Mouse (Mus musculus) R1 (cell line): ENCODE results near the gene Akt2.

Experiments used
- DNase-seq: peaks from one replicate; pipeline ENCODE4 v3.0.0-alpha.2; 2018; ENCODE audit warnings: low read depth, low spot score

Akt2 gene

DNA sequence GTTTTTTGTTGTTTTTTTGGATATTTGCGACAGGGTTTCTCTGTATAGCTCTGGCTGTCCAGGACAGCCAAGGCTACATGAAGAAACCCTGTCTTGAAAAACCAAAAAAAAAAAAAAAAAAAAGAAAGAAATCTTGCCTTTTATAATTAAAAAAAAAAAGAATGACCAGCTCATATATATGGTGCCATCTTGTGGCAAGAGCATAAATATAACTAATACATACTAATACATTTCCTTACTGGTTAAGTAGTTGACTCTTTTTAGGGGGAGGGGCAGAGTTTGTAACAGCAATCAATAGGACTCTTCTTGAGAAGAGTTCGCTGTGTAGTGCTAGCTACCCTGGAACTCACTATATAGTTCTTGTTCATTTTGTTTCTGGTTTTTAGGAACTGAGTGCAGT is 3.6 kb upstream of the Akt2 start:
- peak; percentile 25 for DNase-seq

DNA sequence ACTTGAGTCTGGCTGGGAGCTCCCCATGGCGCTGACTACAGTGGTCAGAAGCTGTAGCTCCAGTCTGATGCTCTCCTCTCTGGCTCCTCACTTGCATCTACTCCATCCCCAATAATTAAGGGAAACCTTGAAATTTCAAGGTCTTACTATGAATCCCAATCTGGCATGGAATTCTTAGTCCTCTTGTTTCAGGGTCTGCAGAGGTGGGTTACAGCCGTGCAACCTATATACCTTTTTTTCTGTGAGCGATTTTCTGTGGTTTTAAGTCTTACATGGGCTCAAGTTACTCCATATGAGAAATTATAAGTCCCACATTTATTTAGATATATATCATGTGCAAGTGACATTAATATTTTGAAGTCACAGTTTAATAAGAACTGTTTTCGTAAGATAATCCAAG is 1.3 kb upstream of the Akt2 start:
- no peak for DNase-seq

DNA sequence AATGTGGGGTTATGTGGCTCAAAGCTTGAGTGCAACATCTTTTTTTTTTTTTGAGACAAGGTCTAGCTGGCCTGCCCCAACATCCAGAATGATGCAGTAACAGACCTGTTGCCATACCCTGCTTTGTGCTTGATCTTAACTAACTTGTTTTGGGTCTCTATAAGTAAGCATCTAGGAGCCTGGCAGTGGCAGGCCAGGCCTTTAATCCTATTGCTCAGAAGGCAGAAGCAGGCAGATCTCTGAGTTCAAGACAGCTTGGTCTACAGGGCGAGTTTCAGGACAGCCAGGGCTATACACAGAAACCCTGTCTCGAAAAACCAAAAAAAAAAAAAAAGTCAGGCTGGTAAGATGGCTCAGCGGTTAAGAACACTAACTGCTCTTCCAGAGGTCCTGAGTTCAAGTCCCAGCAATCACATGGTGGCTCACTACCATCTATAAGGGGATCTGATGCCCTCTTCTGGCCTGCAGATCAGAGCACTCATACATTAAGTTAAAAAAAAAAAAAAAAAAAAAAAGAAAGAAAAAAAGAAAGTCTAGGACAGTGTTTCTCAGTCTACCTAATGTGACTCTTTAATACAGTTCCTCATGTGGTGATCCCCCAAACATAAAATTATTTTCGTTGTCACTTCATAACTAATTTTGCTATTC is 662 bp upstream of the Akt2 start:
- peak; percentile 44 for DNase-seq

DNA sequence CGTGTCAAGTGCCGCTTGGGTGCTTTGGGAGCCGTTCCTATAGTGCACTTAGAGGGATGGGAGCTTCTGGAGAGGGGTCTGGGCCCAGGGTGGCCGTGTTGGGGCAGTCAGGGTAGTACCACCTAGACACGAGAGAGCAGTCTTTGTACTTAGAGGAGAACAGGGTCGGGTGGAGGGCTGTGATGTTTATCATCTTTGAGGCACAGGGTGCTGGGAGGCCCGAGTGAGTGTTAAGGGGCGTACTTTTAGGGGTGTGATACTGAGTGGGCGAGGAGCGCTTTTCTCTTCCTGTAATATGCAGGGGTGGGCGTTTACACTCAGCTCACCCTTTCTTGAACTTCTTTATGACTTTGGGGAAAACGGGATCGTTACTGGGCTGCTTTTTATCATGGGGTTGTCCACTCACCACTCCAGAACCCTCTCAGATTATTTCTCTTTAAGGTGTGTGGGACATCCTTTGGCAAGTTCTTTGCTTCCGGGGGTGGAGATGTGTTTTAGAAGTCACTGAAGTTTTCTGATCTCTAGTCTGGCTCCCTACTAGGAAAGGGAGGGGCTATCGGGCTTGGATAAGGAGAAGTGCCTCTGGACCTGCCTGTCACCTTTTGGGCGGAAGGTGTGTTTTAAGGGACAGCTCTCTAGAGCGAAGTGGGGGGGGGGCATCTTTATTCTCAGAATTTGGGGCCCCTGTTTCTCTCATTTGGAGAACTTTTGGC is 1.0 kb downstream of the Akt2 start:
- peak; percentile 77 for DNase-seq

DNA sequence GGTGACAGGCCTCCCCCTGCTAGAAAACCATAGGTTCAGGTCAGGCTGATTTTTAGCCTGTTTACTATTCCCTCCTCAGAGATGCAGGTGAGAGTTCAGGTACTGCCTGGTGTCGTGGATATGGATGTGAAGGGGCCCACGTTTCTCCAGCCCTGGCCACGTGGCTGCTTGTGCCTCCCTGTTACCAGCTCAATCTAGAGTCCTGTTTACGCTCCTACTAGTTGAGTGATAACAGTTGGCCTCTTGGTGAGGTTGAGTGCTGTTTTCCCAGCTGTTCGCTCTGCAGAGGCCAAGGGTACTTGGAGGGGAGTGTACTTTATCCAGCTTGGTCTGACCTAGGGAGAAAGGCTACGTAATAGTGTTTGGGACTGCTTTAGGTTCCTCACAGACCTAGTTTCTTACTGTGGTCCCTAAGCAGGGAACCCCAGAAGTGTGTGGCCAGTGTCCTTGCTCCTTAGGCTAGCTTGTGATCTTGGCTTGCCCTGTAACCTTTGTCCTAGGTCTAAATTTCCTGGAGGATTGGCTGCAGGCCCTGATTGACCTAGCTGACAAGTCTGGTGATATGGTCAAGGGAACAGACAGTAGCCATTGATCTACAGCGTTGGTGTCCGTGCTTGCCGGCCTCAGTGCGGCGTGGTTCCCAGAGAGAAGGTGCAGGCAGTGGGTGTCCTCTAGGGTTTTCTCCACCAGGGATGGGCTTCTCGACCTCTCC is 1.7 kb downstream of the Akt2 start:
- DNase-seq = no peak

DNA sequence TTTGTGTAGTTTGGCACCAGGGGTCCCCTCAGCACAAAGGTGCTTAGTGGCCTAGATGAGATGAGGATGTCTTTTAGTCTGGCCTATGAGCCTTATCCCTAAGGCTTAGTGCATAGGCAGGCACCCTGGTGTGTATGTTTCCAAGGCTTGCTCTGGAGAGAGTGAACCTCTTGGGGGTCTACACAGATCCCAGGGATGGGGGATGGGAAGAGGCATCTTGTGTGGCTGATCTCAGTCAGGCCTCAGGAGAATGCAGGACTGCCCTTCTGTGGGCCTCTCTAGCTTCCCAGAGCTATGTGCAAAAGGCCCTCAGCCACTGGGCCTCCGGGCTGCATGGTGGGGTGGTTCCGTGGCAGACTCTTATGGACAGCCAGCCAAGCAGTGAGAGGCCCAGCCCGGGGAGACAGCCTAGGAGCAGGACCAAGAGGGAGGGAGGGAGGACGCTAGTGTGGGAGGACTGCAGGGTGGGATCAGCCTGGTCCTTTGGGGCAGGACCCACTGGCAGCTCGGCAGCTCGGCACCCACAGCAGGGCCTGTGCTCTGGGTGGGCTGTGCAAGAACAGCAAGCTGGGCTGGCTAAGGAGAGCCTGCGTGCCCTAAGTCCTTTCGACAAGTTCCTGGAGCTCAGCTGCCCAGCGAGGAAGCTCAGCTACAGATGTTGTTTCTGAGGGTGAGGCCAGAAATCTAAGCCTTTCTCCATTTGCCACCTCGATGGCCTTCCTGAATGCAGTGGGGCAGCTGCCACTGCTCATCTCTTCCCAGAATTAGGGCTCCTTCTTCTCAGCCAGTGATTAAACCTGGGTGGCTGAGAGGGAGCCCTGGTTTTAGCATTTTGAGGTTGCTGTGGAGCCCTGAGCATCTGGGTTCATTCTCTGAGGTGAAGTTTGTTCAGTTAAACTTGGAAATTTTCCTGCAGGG is 5.5 kb downstream of the Akt2 start:
- no peak for DNase-seq

DNA sequence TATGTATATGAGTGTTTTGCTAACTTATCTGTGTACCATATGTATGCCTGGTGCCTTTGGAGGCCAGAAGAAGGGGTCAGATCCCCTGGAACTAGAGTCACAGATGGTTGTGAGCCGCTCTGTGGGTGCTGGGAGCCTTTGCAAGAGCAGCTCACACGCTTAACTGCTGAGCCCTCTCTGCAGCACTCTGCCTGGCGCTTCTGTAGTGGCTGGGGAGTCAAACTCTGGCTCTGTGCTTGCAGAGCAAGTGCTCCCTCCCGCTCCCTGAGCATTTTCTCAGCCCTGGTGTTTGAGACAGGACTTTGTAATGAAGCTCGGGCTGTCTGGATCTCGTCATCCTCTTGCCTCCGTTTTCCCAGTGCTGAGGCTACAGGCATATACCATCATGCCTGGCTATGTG is 6.7 kb downstream of the Akt2 start:
- DNase-seq = no peak

DNA sequence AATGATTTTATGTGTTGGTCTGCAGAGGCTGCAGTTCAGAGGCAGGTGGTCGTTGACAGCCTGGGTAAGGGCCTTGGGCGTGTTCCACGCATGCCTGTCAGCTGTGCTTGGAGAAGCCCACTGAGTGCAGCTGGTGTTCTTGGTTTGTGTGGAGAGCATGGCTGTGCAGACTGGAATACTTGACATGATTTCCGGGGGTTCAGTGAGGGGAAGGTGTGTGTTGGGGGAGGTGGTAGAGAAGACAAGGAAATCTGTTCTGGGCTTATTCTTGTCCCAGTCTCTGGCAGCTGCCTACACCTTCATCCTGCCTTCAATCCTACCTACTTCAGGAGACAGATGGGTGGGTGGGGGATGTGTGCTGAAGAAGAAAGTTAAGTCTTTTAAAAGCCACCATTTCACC is 10.3 kb downstream of the Akt2 start:
- DNase-seq = no peak

DNA sequence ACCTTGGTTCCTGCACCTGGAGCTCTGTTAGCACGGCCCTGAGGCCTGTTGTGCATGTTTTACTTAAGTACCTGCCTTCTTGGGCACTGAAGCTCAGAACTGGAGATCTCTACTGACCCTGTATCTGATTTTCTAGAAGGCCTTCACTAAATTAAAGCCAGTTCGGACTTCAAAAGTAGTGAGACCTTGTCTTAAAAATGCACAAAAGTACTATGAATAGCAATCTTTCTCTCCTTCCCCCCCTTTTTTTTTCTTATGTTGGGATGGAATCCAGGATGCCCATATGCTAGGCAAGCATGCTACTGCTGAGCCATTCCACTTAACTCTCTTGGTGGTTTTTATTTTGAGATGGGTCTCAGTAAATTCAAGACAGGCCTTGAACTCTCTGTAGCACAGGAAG is 10.8 kb downstream of the Akt2 start:
- no peak for DNase-seq

DNA sequence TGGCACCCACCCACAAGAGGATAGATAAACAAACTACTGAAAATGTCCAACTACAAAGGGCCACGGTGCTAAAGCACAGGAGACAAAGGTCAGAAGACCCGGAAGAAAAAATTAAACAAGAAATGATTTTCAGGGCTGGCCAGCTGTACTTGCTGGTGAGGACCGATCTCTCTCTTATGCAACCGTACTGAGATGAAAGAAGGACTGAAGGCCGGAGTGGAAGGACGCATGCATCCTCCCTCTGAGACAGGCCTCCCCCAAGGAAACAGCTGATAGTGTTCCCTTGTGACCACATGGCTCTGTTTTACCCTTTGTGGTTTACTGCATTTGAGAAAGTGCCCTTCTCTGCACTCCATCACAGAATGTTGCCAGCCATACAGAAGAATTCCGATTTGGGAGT is 11.5 kb downstream of the Akt2 start:
- DNase-seq = no peak

DNA sequence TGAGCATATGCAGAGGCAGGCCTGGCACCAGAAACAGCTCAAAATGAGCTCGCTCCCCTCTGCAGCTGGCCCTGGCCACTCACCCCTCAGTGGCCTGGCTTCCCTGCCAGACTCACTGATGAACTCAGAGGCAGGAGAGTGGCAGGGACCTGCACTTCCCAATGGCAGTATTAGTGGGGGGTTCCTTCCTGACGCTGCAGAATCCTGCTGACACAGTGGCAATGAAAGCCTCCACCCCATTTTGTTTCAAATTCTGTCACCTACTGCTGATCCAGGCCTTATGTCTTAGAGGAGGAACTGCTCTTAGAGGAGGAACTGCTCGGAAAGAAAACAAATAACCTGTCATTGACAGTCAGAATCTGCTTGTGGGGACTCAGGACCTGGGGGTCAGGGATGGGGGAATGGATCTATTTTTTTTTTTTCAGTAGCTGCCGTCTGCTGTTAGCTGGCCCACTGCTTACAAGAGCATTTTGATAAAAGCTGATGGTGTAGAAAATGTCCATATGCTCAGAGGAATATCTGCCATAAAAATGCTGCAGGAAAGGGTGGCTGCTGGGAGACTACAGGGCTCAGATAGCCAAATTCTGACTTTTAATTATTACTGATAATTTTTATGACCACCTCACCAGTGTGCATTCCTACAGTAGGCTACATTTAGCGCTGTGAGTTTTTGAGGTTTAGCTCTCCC is 13.5 kb downstream of the Akt2 start:
- no peak for DNase-seq

DNA sequence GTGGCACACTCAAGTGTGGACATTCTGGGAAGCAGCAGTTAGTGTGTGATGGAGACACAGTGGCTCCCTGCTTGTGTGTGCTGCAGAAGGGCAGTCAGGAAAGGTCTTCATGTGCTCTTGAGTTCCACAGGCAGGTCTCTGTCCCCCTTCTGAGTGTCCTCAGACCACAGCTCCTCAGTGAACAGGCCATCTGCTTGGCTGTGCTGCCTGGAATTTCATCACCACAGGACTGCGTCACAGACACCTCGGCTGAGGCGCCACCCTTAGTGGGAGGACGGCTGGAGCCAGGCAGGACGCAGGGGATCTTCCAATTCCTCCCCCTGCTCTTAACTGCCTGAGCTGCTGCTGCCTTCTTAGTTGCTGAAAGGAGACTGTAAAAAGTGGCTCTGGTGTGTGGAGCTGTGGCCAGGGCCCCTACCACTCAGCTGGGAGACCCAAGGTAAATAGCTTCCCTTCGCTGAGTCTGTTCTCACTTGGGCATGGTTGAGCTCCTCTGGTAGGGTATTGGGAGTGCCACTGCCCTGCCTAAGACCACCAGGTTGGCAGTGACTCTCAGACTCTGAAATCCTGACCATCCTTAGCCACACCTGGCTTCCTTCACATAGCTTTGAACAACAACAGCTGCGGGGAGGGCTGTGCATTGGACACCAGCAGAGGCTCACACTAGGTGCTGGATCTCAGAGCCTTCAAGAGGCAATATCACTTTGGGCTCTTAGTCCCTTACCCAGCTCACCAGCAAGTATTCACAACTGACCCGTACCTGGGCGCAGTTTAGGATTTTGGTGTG is 14.3 kb downstream of the Akt2 start:
- DNase-seq = no peak

DNA sequence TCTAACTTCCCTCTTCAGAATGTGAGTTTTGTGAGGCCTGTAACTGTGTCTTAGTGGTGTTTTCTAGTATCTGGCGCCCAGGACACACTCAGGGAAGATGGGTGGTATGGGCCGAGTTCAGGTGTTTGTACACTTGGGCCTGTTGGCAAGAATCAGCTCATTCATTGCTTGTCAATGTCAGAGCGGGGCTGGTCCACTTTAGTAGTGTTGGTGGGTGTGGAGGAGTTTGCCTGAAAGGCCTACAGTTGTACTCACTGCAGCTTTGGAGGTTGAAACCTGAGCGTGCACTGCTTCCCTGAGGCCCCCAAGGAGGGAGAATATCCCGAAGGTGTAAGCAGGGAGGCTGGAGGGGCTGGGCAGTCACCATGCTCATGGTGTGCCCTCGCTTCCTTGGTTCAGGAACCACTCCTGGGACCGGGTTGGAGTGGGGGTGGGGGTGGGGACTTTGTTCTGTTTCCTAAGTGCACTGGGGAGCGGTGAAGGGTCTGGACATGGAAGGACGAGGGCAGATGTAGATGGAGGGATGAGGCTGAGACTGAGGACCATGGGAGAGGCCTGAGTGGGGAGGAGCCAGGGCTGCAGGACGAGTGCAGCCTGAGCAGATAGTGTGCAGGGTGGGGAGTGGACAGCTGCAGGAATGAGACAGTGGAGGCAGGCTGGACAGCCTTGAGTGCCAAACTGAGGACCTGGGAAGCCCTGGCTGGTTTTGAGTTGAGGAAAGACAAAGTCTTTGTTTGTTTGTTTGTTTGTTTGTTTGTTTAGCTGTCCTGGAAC is 15.3 kb downstream of the Akt2 start:
- DNase-seq = no peak

DNA sequence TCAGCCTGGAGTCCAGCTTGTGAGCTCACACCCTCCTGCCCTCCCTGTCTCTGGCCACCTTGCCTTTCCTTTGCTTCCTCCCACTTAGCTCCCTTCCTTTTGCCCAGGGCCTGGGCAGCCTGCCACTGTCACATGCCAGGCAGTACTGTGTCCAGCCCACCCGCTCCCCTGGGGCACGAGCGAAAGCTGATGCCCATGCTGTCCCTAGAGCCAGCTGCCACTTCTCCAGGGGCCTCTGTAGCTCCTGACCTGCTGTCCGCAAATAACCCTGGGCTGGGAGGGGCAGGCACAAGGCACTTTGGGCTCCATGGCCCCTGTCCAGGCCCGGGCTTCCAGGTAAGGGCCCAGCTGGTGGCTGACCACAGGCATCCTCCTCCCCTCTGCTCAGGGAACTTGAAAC is 16.2 kb downstream of the Akt2 start:
- DNase-seq = no peak

DNA sequence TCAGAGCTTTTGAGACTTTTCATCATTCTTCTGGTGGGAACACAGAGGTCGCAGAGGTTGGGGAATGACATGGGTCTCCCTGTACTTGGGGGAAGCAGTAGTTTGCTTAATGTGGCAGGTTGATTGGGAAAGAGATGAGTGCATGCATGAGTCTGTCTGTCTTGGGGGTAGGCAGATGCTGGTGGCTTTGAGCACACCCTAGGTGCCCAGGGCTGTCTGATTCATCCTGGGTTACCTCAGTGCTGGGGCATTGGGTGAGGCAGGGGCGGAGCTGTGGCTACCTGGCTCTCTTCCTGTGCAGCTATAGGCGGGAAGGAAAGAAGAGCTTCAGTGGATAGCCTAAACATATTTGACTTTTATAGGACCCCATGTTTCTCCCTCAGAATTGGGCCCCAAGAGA is 16.8 kb downstream of the Akt2 start:
- no peak for DNase-seq

DNA sequence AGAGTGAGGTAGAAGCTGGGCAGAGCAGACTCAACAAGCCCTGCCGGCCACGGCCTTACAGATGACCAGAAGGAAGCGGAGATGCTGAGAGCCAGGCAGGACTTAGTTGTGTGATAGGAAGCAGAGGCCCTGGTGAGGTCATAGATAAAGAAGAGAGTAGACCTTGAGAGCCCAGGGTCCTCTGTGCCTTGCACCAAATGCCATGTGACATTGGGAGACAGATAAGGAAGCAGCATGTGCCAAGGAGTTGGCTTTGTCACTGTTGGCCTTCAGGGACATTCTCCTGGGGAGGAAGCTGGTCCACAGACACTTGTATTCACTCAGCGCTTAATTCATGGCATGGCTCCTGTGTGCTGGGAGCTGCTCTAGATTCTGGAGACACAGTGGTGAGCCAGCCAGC is 17.9 kb downstream of the Akt2 start:
- no peak for DNase-seq

DNA sequence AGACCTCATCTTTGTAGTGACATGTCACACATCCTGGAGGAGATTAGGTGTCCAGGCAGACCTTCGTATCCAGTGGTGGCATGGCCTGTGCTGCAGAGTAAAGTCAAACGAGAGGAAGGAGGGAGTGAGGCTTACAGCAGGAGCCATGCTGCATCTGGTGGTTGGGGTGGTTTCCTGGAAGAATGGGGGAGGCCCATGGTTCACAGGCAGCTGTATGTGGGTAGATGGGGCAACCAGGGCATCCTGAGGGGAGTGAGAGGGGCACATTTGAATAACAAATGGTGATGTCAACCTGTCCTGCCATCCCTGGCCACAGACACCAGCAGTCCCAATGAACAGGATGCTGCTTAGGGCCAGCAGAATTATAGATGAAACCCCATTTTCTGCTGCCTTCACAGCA is 18.3 kb downstream of the Akt2 start:
- no peak for DNase-seq

DNA sequence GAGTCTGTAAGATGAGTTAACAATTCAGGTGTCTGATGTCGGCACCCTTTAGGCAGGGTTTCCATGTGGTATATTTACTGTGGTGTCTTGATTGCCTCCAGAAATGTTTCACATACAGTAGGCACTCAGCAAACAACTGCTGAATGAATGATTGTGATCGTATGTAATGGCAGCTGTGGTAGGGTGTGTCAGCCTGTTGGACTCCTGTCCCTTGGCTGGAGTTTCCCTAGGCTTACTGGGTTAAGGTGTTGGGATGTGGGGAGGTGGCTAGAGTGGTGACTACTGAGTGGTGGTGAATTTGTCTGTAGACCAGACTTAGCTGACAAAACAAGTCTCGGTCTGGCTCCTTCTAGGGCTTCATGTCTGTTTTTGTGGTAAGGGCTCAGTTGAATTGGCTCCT is 19.0 kb downstream of the Akt2 start:
- no peak for DNase-seq

DNA sequence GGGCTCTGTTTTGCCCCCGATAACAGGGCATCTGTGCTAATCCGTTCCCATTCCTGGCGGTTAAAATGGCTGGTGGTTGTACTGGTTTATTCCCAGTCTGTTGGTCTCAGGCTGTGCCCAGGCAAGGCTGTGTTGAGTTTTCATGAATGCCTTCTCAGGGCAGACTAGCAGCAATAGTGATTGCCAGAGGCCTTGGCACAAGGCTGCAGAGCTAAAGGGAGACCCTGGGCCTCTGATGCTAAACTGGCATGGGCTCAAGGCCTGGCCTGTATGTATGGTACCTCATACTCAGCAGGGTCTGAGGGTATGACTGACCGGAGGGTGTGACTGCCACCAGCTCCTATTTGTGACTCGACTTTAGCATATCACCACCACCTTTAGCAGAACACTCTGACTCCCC is 19.5 kb downstream of the Akt2 start:
- DNase-seq = no peak

DNA sequence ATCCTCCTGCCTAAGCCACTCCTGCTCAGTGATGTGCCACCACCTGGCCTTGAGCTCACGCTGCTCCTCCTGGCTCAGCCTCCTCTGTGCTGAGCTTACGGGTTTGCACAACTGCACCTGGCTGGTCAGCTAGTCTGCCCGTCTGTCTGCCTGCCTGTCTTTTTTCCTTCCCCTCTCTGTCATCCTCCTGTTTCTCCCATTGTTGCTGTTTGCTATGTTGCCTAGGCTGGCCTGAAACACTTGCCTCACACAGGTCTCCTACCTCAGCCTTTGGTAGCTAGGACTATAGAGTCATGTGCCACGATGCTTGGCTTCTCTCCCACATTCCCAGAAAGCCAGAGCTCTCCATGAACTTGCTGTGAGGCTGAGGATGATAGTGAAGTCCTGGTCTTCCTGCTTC is 21.6 kb downstream of the Akt2 start:
- DNase-seq = no peak
